Mouse (Mus musculus) cerebral cortex, adult 2 months (tissue): ENCODE data around the gene Tnfrsf21.

ENCODE experiments used
- WGBS: fragments of 180-500 bp; shearing (Covaris S2); methylation state at CpG from one replicate; pipeline ENCODE4 v1.1.7; 2018; 5-methylcytosine and 5-hydroxymethylcytosine counted together

Tnfrsf21 gene

GRCm38 (mm10) chr17:43130115-43130869, 113.9 kb downstream of the Tnfrsf21 start:
- 75% methylated on average over 3 of the region's 3 CpGs for WGBS

DNA sequence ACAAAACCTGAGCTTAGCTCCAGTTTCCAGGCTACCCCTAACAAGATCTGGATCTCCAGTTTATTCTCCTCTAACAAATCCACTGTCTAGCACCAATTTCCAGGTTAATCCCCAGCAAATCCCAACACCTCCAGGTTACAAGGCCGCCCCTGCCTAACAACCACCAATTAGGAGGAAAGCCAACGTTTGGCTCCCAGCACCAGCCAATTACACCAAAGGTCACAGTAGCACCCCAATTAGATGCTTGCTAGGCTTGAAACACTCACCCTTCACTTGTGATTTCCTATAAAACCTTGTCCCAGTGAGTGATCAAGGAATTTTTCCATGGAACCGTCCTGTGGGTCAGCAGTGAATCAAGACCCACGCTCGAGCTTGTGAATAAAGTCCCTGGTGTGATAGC, 116.1 kb downstream of the Tnfrsf21 start:
- 79% methylated on average over 5 of the region's 5 CpGs for WGBS

DNA sequence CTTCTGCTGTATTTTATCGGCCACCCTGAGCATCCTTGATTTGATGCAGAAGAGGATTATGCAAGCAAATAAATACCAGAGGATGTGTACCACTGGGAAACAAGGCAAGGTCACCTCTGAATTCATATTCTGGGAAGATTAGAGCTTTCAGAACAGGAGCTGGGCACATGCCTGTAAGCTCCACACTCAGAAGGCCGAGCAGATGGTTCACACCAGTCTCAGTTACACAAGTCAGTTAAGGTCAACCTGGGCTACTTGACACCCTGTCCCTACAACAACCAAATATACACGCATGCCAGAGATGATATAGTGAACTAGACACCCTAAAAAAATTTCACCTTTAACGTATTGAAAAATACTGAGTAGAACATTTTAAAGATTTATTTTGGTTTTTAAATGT, 116.8 kb downstream of the Tnfrsf21 start:
- 86% methylated on average over 4 of the region's 4 CpGs for WGBS

GRCm38 (mm10) chr17:43134991-43135390, 118.6 kb downstream of the Tnfrsf21 start:
- 75% methylated on average over 4 of the region's 4 CpGs for WGBS

GRCm38 (mm10) chr17:43135398-43136265, 119.3 kb downstream of the Tnfrsf21 start:
- 81% methylated on average over 7 of the region's 7 CpGs for whole genome bisulfite sequencing

DNA sequence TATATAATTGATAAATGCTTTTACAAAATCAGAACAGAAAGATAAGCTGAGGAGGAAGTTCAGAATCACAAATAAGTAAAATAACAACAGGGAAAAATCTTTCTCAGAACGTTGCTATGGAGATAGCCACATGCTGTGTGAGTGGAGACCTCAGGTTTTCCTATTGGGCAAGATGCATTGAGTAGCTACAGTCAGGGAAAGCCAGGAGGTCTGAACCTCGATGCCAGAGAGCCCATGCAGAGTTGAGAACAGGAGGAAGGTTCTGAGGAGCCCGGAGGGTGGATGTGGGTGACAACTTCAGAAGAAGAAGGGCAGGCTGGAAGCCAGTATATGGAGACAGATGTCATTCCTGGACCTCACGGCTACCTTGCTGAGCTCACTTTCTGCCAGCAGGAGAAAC, 120.4 kb downstream of the Tnfrsf21 start:
- 56% methylated on average over 4 of the region's 4 CpGs for WGBS

DNA sequence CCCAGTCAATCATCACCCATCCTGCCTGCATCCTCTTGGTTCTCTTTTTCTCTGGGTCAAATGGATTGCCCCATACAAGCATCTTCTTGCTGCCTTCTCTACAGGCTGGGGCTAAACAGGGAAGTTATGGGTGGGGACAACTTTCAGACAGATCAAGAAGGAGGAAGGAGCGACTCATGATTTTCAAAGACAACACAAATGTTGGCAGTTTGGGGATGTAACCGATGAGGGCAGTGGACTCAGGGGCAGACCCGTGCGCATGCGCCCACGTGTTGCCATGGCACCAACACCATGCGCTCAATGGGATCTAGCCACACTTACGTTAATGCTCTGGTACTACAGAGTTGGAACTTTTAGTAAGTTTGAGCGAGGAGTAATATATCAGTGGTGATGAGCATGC, 121.5 kb downstream of the Tnfrsf21 start:
- 90% methylated on average over 9 of the region's 9 CpGs for WGBS

DNA sequence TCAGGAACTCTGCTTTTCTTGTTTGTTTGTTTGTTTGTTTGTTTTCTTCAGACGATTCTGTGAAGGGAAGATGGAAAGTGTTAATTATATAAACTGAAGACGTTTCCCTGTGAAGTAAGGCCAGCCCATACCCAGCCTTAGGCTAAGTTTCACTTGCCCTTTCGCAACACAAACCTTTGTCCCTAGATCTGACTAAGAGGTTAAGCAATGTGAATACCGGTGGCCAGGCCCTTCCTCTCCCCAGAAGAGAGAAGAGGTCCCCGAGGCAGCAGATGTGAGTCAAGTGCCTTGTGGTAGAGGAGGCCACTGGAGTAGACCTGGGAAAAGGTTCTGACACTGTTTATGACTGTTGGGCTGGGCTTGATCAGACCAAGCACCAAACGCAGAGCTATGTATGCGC, 122.0 kb downstream of the Tnfrsf21 start:
- 82% methylated on average over 7 of the region's 7 CpGs for WGBS
